Mouse (Mus musculus): ENCODE data around the gene Scamp4. TPM values are rescaled to one million over a fixed set of nuclear protein-coding genes. Genes with fewer than 3 reads are reported as not detected.
A peak's percentile ranks its signal among the peaks of the same experiment; 100 is the strongest.
"Not testable (repeated sequence)": the region's sequence is repeated elsewhere in the genome, so short reads cannot be mapped to it uniquely, and the experiment has no call there.

Scamp4 gene
- total RNA-seq, 2 experiments from 2014 or later: 27.0 to 30.4 TPM

- DNase-seq: peak; percentile 70
Measured at GRCm38 (mm10) chr10:80578911-80579310, 23.8 kb upstream of the Scamp4 start.

GRCm38 (mm10) chr10:80583047-80583446, 19.6 kb upstream of the Scamp4 start:
- DNase-seq: no peak

- DNase-seq: no peak
Measured at GRCm38 (mm10) chr10:80584045-80584488, 18.6 kb upstream of the Scamp4 start.

- DNase-seq: no peak
Measured at GRCm38 (mm10) chr10:80584642-80585552, 17.8 kb upstream of the Scamp4 start.

- no peak for DNase-seq
Measured at GRCm38 (mm10) chr10:80585581-80585980, 17.1 kb upstream of the Scamp4 start.

GRCm38 (mm10) chr10:80586407-80587304, 16.0 kb upstream of the Scamp4 start:
- DNase-seq: no peak

GRCm38 (mm10) chr10:80587305-80587657, 15.4 kb upstream of the Scamp4 start:
- peak; percentile 60 for DNase-seq

GRCm38 (mm10) chr10:80589127-80589878, 13.4 kb upstream of the Scamp4 start:
- DNase-seq: no peak

GRCm38 (mm10) chr10:80589879-80590854, 12.5 kb upstream of the Scamp4 start, which contains the start of gene Abhd17a:
Gene Abhd17a (minus strand): TSS chr10:80590341.
- peak; percentile 97 for DNase-seq

- DNase-seq: no peak
Measured at GRCm38 (mm10) chr10:80596318-80596717, 6.4 kb upstream of the Scamp4 start.

GRCm38 (mm10) chr10:80603364-80603763, 692 bp downstream of the Scamp4 start:
- no peak for DNase-seq

GRCm38 (mm10) chr10:80604001-80604509, 1.4 kb downstream of the Scamp4 start:
- no peak for DNase-seq

GRCm38 (mm10) chr10:80604988-80605387, 2.3 kb downstream of the Scamp4 start:
- DNase-seq: no peak

- DNase-seq: not testable (repeated sequence)
Measured at GRCm38 (mm10) chr10:80605721-80606120, 3.0 kb downstream of the Scamp4 start, which contains the start of gene Gm49322. Gene Gm49322 (plus strand): TSS chr10:80606021.

GRCm38 (mm10) chr10:80606306-80606705, 3.6 kb downstream of the Scamp4 start:
- DNase-seq: no peak

GRCm38 (mm10) chr10:80606737-80607350, 4.2 kb downstream of the Scamp4 start:
- DNase-seq: no peak

- no peak for DNase-seq
Measured at GRCm38 (mm10) chr10:80608435-80608834, 5.8 kb downstream of the Scamp4 start.

- no peak for DNase-seq
Measured at GRCm38 (mm10) chr10:80609269-80609924, 6.7 kb downstream of the Scamp4 start.

GRCm38 (mm10) chr10:80610116-80610785, 7.6 kb downstream of the Scamp4 start:
- DNase-seq: no peak
